Mouse (Mus musculus): ENCODE results near the gene Cpsf6.

DNA sequence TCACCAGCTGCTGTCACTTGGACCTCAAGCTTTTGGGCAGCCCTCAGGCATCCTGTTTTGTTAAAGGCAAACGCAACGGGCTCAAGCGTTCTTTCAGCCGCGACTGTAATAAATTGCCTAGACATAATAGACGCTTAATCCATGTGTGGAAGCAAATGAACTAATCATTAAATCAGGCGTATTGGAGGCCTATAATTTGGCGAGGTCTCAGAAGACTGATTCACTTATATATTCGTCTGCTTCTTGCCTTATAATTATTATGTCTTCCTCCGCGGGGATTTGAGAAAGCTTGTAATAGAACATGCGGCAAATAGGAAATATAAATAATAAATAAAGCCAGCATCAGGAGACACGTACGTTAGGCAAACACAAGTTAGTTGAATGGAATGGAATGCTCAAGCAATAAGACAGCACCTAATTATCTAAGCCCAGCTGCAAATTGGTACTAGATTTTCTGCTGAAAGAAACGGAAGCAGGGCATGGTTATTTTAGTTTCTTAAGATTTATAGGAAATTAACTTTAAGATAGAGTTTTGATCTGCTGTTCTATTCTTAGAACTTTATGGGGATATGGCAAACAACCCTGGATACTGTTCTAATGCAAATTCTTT lies 23.6 kb upstream of the Cpsf6 start:
- no peak for TF ChIP-seq CTCF (IDR thresholded peaks at IDR 0.05; ENCODE audit: borderline replicate concordance, insufficient read depth, low read length)
- TF ChIP-seq POLR2A (IDR thresholded peaks at IDR 0.05; ENCODE audit: low read depth, low read length) = no peak
